Mouse (Mus musculus) v-Abl transformed pro-B cells (cell line): Measurements from ENCODE around the gene Celsr1.

ENCODE experiments used
- in situ Hi-C, 2 experiments: fragments of 400-800 bp; cut with MboI; formaldehyde crosslinking; loops; one replicate each; pipeline ENCODE4 v1.15.1; 2025; ENCODE audit not compliant: unreplicated experiment in 2 of 2

Celsr1 gene

DNA sequence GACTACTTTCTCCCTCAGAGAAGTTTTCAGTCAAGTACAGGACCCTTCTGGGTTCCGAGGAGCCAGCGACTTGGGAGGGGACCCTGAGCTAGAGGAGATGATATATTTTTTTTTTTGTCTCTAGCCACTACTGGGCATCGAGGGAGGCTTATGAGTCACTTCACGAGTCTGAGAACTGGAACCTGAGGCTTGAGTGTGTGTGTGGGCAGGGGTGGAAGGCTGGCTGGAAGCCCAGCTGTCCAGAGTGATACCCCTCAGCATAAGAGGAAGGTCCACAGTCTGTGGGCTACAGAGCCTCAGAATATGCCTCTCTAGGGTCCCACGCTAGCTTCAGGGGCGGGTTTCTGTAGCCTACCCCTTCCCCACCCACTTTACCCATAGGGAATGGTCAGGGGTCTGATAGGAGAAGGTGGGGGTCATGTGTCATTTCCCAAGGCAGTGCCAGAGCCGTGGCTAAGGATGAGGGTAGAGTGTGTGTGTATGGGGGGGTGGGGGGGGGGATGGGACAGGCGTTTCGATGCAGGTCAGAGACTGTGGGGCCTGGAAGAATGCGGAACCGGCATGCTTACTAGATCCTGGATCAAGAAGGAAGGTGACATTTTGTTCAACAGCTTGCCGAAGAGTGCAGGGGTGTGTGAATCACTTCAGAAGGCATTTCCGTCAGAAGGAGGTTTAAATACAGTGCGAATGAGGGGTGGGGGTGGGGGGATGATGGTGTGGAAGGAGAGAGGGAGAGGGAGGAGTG lies 33.4 kb upstream of the Celsr1 start:
- in situ Hi-C loops = loop anchor here in 1 of 2 experiments (25.0 kb wide), 1 partner anchor 655 kb away; no protein-coding TSS in a partner anchor

DNA sequence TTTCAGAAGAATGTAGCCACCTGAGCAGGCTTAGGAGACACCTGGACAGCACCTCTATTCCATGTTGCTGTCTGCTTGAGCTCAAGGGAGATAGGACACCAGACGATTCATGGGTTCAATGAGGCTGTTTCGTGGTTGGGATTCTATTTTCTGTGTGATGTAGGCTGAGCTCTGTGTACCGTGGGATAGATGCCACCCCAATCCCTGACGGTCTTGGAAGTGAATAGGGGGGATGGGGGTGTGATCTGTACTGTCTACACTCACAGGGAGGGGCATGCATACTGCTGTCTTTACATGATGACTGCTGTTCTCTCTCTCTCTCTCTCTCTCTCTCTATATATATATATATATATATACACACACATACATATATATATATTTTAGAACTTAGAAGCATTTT lies 31.8 kb upstream of the Celsr1 start:
- in situ Hi-C loops = loop anchor here in 1 of 2 experiments (25.0 kb wide), 1 partner anchor 653 kb away; no protein-coding TSS in a partner anchor

DNA sequence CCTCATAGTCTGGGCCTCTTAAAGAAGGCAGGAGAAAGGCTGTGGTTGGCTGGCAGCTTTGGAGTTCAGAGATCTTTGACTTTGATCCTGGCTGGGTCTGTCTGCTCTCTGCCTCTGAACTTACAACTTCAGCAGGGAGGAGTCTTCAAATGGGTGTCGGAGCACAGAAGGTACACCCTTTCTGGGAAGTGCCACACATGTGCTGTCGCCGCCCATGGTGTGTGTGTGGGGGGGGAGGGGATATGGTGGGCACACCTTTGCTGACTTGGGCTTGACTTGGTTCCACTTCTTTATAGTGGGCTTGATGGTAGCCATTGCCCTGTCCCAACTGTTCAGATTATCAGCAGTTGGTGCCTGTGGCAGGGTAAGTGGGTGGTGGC lies 31.3 kb upstream of the Celsr1 start:
- in situ Hi-C loops = loop anchor here in 1 of 2 experiments (25.0 kb wide), 1 partner anchor 653 kb away; no protein-coding TSS in a partner anchor

DNA sequence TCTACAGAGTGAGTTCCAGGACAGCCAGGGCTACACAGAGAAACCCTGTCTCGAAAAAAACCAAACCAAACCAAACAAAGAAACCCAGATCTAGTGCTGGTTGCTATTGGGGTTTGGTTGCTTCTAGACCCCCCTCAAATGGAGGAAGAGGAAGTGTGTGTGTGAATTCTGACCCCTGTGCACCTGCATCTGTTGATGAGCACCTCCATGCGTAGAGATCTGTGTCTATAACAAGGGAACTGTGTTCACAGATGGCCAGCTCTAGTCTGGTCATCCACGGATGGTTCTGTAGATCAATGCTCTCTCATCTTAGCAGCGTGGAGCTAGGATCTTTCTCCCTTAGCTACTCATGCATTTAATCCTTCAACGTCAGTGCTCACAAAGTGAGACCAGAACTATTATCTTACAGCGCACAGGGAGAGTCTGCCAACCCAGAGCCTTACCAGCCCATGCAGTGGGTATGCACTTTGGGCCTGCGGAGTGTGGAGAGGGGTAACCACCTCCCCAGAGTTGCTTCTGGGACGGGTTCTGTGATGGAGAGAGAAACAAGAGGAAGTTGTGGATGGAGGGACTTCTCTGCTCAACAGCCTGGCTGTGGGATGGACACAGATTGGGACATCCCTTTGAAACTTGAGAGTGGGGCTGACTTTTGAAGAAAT lies 30.7 kb upstream of the Celsr1 start:
- in situ Hi-C loops = loop anchor here in 1 of 2 experiments (25.0 kb wide), 1 partner anchor 652 kb away; no protein-coding TSS in a partner anchor

DNA sequence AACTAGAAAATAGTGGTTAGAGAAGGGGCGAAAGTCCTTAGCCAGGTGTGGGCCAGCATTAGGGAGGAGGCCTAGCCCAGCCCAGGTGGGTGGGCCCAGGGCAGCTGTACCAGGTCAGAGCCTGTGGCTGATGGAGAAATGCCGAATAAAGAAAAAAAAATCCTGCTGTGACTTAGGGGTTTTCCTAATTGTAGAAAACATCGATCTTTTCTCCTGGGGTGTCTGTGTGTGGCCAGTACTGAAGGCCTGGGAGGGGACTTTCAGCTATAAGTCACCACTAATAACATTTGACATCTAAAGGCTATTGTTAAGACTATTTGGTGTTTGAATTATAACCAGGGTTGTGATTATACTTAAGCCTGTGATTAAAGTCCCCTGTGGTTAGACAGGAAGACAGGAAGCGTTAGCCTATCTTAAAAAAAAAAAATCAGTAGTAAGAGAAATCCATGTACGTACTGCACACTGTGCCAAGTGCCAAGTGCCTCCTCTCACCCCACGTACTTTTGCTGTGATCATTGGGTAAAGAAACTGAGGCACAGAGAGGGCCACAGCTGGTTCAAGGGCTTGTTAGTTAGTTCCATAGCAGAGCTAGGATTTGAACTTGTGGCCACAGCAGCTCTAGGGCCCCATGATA lies 28.4 kb upstream of the Celsr1 start:
- in situ Hi-C loops = loop anchor here in 1 of 2 experiments (25.0 kb wide), 1 partner anchor 650 kb away; no protein-coding TSS in a partner anchor

DNA sequence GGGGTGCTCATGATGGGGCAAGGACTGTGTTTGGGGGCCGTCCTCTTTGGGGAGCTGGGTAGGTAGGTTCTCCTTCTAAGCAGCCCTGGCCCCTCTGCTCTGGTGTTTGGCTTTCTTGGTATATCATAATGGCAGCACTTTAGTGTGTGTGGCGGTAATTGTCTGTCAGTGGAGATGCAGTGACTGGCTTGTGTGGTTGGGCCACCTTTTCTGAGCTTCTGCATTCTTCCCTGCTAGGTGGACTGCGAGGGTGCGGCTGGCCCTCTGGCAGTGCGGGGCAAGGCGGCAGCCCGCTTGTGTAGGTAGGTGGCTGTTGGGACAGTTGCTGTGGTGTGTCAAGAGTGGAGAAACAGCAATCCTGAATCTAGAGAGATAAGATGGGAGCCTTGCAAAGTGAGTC lies 27.6 kb upstream of the Celsr1 start:
- in situ Hi-C loops = loop anchor here in 1 of 2 experiments (25.0 kb wide), 1 partner anchor 649 kb away; no protein-coding TSS in a partner anchor

DNA sequence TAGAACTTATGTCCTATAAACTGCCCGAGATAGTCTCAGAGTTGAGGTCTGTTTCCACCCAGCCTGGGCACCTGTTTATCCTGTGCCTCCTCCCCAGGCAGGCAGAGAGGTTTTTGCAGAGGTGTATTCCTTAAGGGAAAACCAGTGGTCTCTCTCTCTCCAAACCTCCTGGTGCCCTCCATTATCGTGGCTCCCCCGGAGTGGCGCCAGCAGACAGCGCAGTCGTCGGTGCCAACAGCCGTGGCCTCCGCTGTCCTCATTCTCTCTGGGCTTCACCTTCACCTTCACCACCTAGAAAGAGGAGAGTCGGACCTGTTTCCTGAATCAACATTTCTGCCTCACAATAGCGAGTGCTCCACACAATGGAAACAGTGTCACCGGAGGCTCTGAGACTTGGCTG lies 27.0 kb upstream of the Celsr1 start:
- in situ Hi-C loops = loop anchor here in 1 of 2 experiments (25.0 kb wide), 1 partner anchor 648 kb away; no protein-coding TSS in a partner anchor

DNA sequence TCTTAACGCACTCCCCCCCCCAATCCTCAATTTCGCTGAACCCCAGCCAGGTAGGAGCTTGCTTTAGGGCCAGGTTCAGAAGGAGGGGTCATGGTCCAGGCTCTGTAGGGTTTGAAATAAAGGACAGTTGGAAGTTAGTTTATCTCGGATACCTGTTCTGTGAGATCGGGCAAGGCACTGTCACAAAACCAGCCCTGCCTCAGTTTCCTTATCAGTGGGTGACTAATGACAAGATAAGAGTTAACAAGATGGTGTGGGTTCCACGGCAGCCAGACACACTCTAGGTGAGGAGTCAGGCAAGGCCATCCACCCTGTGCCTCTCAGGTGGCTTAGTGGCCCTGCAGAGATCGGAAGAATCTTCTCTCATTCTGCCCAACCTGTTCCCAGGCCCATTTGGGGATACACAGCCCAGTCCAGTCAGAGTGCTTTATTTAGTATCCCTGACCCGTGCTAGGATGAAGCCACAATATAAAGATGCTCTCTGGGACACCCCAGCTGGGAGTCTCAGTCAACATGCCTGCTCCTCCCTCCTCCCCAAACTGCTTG lies 26.3 kb upstream of the Celsr1 start:
- in situ Hi-C loops = loop anchor here in 1 of 2 experiments (25.0 kb wide), 1 partner anchor 648 kb away; no protein-coding TSS in a partner anchor

DNA sequence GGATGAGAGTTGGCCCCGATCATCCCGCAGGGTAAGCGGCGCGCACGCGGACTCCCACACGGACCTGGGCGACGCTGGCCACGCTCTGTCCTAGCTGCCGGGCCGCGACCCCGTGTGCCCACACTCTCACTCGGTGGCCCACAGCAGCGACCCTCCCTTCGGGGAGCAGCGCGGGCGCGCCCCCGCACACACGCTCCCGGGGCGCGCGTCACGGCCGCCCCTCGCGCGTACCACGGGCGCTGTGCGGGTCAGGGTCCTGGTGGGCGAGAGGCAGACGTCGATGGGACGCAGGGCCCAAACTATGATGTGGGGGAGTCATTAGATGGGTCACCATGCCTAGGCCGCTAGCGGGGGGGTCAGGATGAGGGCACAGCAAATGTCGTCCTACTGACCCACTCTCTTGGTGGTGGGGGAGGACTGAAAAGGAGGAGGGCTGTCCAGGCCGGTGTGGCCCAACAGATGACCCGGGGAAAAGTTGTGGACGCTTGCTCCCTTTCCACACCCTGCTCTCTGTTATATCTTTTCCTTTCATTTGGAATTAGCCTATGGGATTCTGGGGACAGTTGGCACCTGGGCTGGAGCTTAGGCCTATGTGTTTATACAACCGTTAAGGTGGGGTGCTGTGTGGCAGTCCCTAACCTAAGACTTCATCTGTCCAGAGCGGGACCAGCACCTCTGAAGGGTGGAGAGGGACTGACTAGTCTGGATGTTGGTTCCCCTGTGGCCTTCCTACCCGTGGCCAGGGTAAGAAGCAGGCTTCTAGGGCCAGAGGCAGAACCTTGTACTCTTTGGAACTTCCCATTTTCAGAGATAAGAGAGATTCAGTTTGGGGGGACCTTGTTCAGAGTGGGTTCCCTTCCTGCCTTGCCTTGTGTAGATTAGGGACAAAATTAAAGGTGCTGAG lies 25.6 kb upstream of the Celsr1 start:
- in situ Hi-C loops = loop anchor here in 1 of 2 experiments (25.0 kb wide), 1 partner anchor 647 kb away; no protein-coding TSS in a partner anchor

DNA sequence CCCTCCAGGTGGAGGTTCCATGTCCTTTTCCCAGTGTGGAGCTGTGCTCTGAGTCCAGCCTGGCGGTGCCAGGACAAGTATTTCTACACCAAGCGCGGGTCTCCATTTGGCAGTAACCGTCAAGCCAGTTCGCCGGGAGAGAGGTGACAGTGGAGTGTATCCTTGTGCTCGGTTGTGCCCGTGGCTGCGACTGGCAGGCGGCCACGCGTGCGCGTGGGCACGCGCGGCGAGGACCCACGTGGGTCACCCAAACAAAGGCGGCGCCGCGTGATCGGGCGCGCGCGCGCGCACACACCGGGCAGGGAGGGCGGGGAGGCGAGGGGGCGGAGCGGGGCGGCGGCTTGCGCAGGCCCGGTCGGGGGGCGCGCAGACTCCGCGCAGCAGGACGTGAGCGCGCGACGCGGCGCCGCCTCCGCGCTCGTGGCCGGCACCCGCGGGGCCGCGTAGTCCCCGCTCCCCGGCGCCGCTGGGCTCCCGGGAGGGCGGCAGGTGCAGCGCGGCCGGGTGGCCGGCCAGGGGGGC lies 24.9 kb upstream of the Celsr1 start:
- in situ Hi-C loops = loop anchor here in 1 of 2 experiments (25.0 kb wide), 1 partner anchor 646 kb away; no protein-coding TSS in a partner anchor

DNA sequence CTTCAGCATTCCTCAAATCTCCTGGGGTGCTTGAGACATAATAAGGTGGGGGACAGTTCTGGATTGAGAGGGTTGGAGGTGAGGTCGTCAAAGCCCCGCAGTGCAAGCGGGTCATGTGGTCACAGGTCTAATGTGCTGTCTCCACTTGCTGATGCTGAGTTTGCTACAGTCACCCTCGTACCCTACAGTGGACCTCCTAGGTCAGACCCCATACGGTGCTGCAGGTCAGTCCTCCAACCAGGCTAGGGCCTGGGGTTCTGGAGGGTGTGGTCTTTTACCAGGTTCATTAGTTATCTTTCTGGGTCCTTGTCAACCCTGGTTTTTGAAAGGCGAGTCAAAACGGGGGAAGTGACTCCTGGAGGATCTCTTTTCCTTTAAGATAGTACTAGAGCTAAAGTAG lies 24.3 kb upstream of the Celsr1 start:
- in situ Hi-C loops = loop anchor here in 1 of 2 experiments (25.0 kb wide), 1 partner anchor 646 kb away; no protein-coding TSS in a partner anchor

DNA sequence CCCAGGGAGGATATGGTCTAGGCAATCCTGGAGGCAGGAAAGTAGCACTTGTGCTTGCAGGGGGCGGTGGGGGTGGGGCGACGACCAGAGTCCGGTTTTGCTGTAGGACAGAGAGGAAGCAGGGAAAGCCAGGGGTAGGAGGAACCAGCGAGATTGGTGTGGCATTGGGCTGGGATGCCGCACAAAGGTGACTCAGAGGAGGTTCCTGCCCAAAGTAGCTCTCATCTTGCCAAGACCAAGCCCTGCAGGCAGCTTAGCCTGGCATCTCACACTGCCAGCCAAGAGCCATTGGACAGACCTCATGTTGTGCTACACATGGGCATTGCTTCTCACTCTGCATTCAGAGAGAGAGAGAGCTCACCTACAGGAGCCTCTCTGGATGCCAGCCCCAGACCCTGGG lies 23.8 kb upstream of the Celsr1 start, which contains the start of gene Gramd4:
TSS of gene Gramd4 (plus strand) at position 283 of the 400 bp plus-strand sequence.
- in situ Hi-C loops = loop anchor here in 1 of 2 experiments (25.0 kb wide), 1 partner anchor 645 kb away; no protein-coding TSS in a partner anchor

DNA sequence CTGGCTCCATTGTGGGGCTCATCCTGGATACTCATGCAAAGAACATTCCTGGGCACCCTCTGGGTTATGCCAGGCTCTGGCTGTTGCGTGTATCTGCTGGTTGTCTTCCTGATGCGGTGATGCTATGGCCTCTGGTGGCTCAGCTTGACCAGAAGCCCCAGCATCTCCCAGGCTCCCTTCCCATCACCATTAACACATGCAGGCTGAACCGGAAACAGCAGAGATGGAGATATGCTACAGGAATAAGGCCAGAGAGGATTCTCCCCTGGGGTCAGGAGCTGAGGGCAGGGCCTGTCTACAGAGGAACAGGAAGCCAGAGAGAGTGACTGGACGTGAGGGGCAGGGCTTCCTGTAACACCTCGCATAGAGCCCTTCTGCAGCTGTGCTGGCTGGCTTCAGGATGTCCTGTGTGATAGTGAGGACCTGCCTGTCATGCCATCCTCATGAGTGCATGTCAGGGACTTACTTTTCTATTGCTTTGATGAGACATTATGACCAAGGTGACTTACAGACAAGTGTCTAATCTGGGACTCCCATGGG lies 22.7 kb upstream of the Celsr1 start:
- in situ Hi-C loops = loop anchor here in 1 of 2 experiments (25.0 kb wide), 1 partner anchor 644 kb away; no protein-coding TSS in a partner anchor

DNA sequence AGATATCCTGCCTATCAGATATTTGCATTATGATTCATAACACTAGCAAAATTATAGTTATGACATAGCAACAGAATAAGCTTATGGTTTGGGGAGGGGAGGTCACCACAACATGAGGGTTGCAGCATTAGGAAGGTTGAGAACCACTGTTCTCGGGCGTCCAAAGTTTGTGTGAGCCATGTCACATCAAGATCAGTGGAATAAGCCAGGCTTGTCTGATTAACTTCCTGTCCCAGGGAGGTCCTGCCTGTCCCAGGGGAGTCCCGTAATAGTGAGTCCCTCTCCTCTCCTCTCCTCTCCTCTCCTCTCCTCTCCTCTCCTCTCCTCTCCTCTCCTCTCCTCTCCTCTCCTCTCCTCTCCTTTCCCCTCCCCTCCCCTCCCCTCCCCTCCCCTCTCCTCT lies 21.3 kb upstream of the Celsr1 start:
- in situ Hi-C loops = loop anchor here (5.0 to 25.0 kb wide), 2 partner anchors 67 to 643 kb away; no protein-coding TSS in a partner anchor

DNA sequence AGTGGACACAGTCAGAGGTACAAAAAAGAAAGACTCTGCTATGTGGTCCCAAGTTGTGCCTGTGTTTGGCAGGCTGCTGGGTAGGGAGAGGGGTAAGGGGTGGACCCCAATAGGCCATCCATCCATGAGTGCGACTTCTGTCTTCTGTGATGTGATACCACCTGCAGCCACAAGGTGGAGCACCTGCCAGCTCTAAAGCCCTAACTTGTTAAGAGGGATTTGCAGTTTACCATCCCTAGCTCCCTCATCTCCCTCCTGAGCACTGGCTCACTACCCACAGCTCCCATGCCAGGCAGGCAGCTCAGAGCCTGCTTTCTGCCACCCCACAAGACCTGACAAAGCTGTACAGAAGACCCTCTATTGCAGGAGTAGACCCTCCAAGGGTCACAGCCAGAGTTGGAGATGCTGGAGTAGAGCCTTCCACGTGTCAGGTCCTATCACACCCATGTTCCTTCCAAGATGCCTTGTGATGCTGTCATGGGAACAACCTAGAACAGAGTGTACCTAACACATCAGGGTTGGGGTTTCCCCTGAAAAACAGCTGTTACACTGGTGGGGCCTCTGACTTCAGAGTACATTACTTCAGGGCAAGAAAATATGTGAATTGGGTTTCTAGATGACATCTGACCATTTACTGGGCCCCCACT lies 20.4 kb upstream of the Celsr1 start:
- in situ Hi-C loops = loop anchor here (5.0 to 25.0 kb wide), 2 partner anchors 68 to 642 kb away; no protein-coding TSS in a partner anchor

DNA sequence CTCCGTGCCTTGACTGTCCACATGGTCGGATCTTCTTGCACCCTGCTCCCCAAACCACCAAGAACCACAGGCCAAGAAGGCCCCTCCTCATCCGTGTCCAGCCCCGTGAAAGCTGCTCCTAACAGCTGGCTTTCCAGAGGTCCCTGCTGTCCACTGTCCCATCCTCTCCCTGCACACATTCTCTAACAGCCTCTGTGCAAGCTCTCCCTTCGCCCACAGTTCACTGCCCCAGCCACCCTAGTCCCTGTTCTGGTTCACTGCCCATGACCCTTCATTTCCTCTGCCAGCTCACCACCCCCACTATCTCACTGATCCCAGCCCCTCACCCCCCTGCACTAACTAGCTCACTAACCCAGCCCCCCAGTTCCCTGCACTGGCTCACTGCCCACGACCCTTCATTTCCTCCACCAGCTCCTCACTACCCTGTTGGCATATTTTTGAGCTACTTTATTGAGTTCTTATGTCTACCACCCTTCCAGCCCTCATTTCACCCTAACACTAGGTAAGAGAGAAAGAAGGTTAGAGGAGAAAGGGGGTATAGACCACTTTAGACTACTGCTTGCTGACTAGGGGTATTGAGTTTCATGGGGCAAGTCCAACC lies 18.4 kb upstream of the Celsr1 start:
- in situ Hi-C loops = loop anchor here (5.0 to 25.0 kb wide), 2 partner anchors 70 to 640 kb away; no protein-coding TSS in a partner anchor

DNA sequence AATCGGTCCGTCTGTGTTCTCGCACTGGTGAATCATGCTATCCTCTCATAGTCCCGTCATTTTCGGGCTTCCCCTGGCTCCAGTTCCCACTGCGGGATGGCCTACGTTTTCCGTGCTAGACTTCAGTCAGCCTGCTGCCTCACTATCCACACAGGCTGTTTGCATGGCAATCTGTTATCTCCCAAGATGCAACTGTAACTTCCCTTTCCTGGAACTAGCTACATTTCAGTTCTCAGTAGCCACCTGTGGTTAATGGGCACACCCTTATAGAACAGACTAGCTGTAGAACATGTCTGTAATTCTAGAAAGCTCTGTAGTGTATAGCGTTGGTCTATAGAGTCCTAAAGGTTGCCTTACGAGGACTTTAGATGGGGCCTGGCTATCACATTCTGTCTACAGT lies 17.6 kb upstream of the Celsr1 start:
- in situ Hi-C loops = loop anchor here (5.0 to 25.0 kb wide), 2 partner anchors 71 to 639 kb away; no protein-coding TSS in a partner anchor
